Mouse (Mus musculus) lung, adult 18-20 months (tissue): Measurements from ENCODE around the gene Nphs1.
"Not testable (repeated sequence)": the region's sequence is repeated elsewhere in the genome, so short reads cannot be mapped to it uniquely, and the experiment has no call there.

Source experiments
- DNase-seq, 2 experiments: peaks; one replicate each; pipeline ENCODE4 v3.0.0; 2022; ENCODE audit warnings: mixed read lengths in 2 of 2

Gene Nphs1

GRCm38 (mm10) chr7:30443696-30444095 lies 14.4 kb upstream of the Nphs1 start:
- no peak for DNase-seq

DNA sequence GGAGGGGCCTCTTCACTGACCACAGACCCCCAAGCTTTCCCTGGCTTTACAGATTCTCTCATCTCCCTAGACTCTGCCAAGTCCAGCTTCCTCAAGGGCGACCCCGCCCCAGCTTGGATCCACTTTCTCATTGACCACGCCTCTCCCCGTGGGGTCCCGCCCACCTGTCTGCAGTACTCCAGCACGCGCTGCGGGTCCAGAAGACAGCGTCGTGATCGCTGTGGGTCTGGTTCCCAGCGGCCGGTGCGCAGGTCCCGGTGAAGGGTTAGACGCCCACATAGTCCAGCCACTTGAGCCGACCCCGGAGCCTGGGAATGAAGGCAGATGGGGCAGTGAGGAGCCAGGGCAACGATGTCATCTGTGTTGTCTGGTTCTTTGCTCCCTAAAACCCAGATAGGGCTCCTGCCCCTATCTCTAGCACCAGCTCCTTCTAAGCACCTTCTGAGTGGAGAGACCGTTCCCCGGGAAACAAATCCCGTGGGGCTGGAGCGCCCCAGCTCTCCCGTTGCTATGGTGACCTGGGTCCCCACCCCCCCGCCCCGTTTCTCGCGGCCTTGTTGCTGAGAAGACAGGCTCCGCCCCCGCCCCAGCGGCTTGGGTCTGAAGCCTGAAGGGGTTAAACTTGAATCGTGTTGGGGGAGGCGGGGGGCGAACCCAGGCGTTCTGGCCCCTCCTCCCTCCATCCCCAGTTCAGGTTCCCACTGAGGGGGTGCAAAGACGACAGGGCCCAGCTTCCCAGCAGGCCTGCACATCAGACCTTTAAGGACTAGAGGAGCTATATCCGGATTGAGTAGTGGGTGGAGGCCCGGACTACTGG lies 13.8 kb upstream of the Nphs1 start:
- DNase-seq = peak in 1 of 2 experiments; percentile 30

DNA sequence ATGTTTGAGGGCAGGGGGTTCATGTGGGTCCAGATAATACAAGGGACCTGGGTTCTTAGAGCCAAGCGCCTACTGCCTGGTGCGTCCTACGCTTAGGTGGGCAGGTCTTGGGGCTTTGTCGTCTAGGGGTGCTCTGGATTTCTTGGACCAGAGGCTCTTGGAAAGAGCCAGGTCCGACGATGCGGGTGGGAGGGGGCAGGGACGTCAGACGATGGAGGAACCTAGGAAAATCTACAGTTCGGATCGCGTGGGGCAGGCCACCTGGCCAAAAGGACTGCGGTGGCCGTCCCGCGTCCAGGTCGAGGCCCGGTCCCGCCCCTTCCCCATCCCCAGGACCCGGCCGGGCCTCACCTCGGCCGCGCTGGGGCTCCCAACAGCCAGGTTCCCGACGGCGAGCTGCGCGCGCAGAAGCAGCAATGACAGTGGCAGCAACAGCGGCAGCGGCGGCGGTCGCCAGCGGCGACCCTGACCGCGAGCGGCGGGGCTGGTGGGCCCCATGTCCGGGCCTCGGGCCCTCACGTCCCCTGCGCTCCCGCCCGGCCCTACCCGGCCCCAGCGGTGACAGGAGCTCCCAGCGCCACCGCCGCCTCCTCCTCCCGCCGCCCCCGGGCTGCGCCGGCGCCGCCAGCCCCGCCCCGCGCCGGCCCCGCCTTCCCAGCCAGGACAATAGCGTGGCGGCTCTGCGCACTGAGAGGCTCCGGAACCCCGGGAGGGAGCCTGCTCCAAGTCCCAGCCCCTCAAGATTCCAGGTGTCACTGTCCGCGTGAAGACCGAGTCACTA lies 13.0 kb upstream of the Nphs1 start, which contains the start of gene Aplp1:
Gene Aplp1, minus strand, starts transcription at position 565 of the 781 bp plus-strand sequence.
- DNase-seq = peak; percentile 42 to 47

GRCm38 (mm10) chr7:30450241-30450640 lies 7.9 kb upstream of the Nphs1 start:
- no peak for DNase-seq

DNA sequence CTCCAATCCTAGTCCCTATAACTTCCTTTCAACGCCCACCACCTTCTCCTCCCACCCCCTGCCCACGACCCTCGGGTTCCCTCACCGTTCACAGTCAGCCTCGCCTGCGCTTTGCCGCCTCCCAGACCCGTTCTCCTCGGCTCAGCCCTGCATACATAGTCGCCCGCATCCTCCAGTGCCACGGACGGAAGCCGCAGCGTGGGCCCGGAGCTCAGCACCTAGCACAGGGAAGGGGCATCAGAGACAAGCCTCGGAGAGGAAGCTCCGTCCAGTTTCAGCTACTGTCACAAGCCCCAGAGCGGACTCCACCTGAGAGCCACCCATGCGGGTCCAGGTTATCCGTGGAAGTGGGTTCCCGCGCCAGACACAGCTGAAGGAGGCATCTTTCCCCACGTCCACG lies 4.8 kb upstream of the Nphs1 start:
- no peak for DNase-seq

GRCm38 (mm10) chr7:30453766-30454165 lies 4.3 kb upstream of the Nphs1 start:
- DNase-seq = peak; percentile 59 to 67

GRCm38 (mm10) chr7:30454259-30454658 lies 3.9 kb upstream of the Nphs1 start:
- no peak for DNase-seq

GRCm38 (mm10) chr7:30456487-30456886 lies 1.6 kb upstream of the Nphs1 start:
- DNase-seq = no peak

DNA sequence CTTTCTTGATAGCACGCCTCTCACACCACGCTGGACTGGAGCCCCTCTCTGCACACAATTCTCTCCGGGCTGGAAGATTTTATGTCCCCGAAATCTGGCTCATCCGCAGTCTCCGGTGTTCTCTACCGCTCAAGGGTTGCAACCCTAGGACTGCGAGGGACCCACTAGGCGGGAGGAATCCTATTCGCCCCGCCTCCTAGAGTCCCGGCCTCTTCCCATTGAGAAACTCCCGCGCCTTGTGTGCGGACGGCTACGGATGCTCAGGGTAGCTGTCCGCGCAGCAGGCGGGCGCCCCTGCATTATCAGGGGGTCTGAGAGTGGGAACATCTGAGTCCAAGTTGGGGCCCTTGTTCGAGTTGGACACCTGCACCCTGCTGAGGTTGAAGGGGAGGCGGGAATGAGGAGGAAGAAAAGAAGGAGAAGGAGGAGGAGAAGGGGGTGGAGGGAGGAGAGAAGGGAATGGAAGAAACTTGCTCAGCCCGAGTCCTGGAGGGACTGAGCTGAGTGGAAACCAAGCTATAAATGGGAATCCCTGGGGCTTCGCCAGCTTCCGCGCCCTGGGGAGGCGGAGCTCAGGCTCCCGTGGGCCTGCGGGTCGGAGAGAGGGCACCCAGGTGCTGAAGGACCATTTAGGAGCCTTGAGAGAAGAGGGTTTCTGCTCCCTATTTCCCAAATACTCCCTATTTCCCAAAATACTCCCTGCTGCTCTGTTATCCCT lies 1.0 kb upstream of the Nphs1 start:
- no peak for DNase-seq

- DNase-seq = no peak
Observed at GRCm38 (mm10) chr7:30459484-30459883, 1.4 kb downstream of the Nphs1 start.

DNA sequence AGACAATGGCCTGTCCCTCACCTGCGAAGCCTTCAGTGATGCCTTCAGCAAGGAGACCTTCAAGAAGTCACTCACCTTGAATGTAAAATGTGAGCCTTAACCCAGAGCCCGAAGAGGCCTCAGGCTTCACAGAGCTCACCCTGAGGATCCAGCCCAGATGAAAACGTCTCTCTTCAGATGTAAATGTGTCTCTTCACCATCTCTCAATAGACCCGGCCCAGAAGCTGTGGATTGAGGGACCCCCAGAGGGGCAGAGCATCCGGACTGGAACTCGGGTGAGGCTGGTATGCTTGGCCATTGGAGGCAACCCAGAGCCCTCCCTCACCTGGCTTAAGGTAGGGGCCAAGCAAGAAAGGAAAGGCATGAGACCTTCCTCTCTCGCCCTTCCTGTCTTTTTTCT lies 5.5 kb downstream of the Nphs1 start:
- DNase-seq = no peak

DNA sequence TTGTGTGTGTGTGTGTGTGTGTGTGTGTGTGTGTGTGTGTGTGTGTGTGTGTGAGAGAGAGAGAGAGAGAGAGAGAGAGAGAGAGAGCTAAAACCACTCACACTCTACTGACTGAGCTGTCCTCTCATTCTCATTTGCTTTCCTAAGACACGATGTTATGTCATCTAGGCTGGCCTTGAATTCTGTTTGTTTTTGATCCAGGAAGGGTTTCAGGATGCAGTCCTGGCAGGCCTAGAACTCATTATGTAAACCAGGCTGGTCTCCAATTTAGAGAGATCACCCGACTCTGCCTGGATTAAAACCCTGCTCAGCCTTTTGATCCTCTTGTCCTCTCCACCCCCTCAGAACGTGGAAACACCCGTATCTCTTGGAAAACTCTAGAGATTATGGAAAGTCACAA lies 5.9 kb downstream of the Nphs1 start:
- no peak for DNase-seq

DNA sequence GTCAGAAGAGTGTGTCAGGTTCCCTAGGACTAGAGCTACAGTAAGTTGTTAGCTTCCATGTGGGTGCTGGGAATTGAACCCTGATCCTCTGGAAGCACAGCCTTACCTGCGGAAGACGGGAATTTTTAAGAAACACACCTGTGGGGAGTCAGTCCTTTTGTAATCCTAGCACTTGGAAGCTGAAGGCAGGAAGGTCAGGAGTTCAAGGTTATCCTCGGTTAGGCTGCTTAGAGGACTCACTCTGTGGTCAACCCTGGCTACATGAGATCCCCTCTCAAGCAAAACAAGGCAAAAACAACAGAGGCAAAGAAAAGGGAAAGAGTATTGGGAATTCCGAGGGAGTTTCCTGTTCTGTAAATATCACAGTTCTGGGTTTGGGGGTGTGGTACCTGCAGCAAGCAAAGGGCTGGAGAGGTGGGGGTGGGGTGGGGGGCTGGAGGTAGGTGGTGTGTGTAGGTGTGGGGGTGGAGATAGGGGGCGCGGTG lies 6.7 kb downstream of the Nphs1 start:
- DNase-seq = no peak

DNA sequence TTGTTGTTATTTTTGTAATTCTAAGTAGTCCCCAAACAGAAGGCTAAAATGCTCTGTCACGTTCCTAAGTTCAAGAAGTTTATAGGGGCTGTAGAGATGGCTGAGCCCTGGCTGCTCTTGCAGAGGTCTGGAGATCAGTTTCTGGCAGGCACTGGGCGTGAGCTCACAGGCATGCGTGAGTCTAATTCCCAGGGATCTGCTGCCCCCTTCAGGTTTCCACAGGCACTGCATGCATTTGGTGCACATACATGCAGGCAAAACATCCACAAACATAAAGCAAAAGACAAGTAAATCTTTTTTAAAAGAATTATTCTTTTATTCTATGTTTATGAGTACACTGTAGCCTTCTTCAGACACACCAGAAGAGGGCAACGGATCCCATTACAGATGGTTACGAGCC lies 14.3 kb downstream of the Nphs1 start:
- DNase-seq = no peak

GRCm38 (mm10) chr7:30474999-30475398 lies 16.9 kb downstream of the Nphs1 start:
- no peak for DNase-seq

- not testable (repeated sequence) for DNase-seq
Observed at GRCm38 (mm10) chr7:30476136-30476535, 18.0 kb downstream of the Nphs1 start.

DNA sequence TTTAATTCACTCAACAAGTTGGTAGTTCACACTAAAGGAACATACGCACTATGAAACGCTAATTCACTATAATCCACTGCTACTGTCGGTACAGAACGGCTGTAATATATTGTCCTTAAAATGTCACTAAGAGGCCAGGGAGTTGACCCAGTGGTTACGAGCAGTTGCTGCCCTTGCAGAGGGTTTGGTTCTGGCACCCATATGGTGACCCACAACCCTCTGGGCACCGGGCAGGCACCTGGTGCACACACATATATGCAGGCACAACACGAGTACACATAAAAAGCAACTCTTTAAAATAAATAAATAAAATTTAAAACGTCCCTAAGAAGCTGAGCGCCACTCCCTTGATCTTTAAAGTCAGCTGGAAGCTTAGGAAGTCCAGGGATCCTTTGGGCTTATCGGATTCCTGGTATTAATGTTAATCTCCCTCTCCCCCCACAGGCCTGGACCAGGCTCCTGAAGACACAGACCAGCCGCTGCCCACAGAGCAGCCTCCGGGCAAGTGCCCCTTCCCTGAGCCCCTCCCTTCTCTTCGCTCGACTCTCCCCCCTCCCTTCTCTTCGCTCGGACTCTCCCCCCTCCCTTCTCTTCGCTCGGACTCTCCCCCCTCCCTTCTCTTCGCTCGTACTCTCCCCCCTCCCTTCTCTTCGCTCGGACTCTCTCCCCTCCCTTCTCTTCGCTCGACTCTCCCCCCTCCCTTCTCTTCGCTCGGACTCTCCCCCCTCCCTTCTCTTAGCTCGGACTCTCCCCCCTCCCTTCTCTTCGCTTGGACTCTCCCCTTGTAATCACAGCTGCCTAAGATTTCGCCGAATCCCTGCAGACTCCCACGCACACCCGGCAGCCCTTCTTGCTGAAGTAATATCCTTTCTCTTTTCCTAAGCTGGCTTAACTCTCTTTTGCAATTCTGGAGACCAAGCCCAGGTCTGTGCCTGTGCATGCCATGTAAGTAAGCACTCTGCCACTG lies 19.6 kb downstream of the Nphs1 start:
- DNase-seq = no peak

DNA sequence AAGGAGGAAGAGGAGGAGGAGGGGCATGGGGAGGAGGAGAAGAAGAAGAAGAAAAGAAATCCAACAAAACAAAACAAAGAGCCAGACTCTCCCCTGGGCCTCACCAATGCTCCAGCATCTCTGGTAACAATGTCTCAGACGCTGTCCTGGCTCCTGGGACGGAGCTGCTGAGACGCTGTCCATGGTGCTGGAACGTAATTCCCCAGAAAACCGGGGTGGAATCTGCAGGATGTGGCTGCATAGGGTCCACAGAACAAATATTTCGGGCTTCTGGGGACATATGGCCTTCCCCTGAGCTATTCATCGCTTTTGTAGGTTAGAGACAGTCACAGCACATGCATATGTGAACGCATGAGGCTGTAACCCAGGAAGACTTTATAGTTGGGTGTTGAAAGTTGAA lies 26.1 kb downstream of the Nphs1 start:
- DNase-seq = no peak

- peak; percentile 10 to 24 for DNase-seq
Observed at GRCm38 (mm10) chr7:30490251-30490956, 32.3 kb downstream of the Nphs1 start.

DNA sequence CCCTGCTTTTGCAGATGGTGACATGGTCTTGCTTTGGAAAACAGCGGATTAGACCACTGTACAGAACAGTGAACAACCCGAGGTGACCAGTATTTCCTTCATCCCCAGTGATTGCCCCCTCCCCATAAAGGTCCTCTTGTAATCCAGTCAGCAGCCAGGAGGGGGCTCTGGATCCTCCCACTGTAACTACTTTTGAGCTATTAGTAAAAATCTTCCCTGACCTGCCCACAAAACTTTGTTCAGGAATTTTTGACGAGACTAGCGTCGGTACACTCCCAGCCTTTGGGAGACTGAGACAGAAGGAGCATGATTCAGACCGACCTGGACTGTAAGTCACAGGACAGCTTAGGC lies 32.8 kb downstream of the Nphs1 start:
- no peak for DNase-seq

GRCm38 (mm10) chr7:30492765-30493164 lies 34.6 kb downstream of the Nphs1 start:
- DNase-seq = peak; percentile 68
